In the genomic region with DNA sequence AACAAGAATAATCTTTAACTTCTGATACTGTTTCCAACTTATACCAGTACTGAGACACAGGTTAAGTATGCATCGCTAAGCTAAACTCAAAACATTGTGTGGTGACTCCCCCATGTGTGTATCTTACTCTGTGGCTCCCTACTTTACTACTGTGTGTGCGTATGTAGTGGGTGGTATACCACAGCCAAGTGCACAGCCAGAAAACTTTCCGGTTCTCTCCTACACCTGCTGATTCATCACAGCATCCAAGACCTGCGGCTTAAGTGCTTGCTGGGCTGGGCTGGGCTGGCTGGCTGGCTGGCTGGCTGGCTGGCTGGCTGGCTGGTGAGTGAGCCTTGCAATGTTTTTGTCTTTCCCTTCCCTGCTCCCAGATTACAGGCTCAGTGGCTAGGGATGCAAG, we compare ENCODE assay signal across 20 mouse cellular contexts. TPM values are rescaled to one million over a fixed set of nuclear protein-coding genes. Genes with fewer than 3 reads are reported as not detected.
DNase-seq lines count a peak whose midpoint lies in the region; ATAC-seq and TF ChIP-seq lines count a peak whose summit lies in the region.
"Had no signal": no experiment of that assay in that cellular context is flagged by ENCODE, and none has a peak within 500 bp of the region (broad histone marks: within the 10 kb centered on the region; RNA-seq: fewer than 3 reads in every experiment).

No protein-coding gene starts in this region.

- no peaks in the 10 kb centered on the region for H3K27me3 ChIP-seq in megakaryocyte, embryonic 14.5 days (replicated peaks)
- no peaks in the 10 kb centered on the region for H3K27me3 ChIP-seq in lung, postnatal 0 days (replicated peaks; ENCODE audit: insufficient read depth, low read length)

- peaks cover 59% of the 10 kb centered on the region for H3K4me1 ChIP-seq in megakaryocyte, embryonic 14.5 days
- H3K4me1 ChIP-seq in lung, postnatal 0 days (ENCODE audit: insufficient read depth, low read depth, low read length), result peaks cover 5% of the 10 kb centered on the region; the same call in 1 of the 2 replicates

- WGBS in lung, postnatal 0 days, result 70% methylated on average over 4 of the region's 4 CpGs

- ATAC-seq in megakaryocyte, adult 5-6 weeks (ENCODE audit: poor library complexity, severe bottlenecking), result no peak
- ATAC-seq in lung, postnatal 0 days, result no peak
- ATAC-seq: activated CD4-positive, CD25-positive, alpha-beta regulatory T cell, adult 4 months; hindbrain, postnatal 0 days had no signal

- no peak for TF ChIP-seq CTCF in lung, postnatal 0 days (IDR thresholded peaks at IDR 0.05)

- DNase-seq in gastrocnemius, postnatal 25 days, result peak; percentile 16
- no peak for DNase-seq in gastrocnemius, postnatal 36 days
- DNase-seq in CD8-positive naive resting alpha-beta T cell, adult 2 months (ENCODE audit: low read depth in 2 of 2, low spot score in 2 of 2), result peak; percentile 43 to 44
- peak; percentile 66 for DNase-seq in naive thymus-derived CD4-positive, alpha-beta T cell, adult 2 months (ENCODE audit: low read depth)
- DNase-seq in thymus, postnatal 4 days, result no peak
- no peak for DNase-seq in lung, postnatal 0 days (ENCODE audit: low spot score)
- DNase-seq: adrenal gland, postnatal 36 days; cerebellum, postnatal 14 days; heart, postnatal 10 days; kidney, adult 9 months; layer of hippocampus, postnatal 36 days; lung, embryonic 14.5 days; thymus, adult 2 months had no signal

- no peaks in the 10 kb centered on the region for H3K9me3 ChIP-seq in megakaryocyte, embryonic 14.5 days
- H3K9me3 ChIP-seq in lung, postnatal 0 days (ENCODE audit: low read length), result no peaks in the 10 kb centered on the region

- intact Hi-C loops in gastrocnemius, postnatal 36 days (cut with DNase I), result no loop called here

- H3K4me3 ChIP-seq in megakaryocyte, embryonic 14.5 days (replicated peaks), result peak overlapping the region; percentile 28
- no peak overlapping the region for H3K4me3 ChIP-seq in lung, postnatal 0 days (ENCODE audit: low read depth, low read length)

- H3K4me2 ChIP-seq in lung, postnatal 0 days (replicated peaks; ENCODE audit: low read depth, low read length), result no peak overlapping the region
- H3K4me2 ChIP-seq: lung, embryonic 14.5 days had no signal

- H3K36me3 ChIP-seq in megakaryocyte, embryonic 14.5 days (replicated peaks; ENCODE audit: low read length), result peaks cover 44% of the 10 kb centered on the region
- H3K36me3 ChIP-seq in lung, postnatal 0 days (ENCODE audit: insufficient read depth, low read length), result peaks cover 19% of the 10 kb centered on the region; the same call in 1 of the 2 replicates

- TF ChIP-seq EP300 in lung, postnatal 0 days (IDR thresholded peaks at IDR 0.05), result no peak

- H3K9ac ChIP-seq in lung, postnatal 0 days (replicated peaks; ENCODE audit: low read depth), result no peak overlapping the region
- H3K9ac ChIP-seq: lung, embryonic 14.5 days had no signal

- no peak overlapping the region for H3K27ac ChIP-seq in lung, postnatal 0 days (ENCODE audit: low read length)
- H3K27ac ChIP-seq: hindbrain, postnatal 0 days had no signal

RNA-seq across cellular contexts. Expression of a gene that starts 35.1 kb away (rescaled TPM):
- total RNA-seq in gastrocnemius, postnatal 25 days (2021), result not detected
- not detected for total RNA-seq in gastrocnemius, postnatal 36 days (2021)
- polyA plus RNA-seq in megakaryocyte, embryonic 14.5 days (2012; ENCODE audit: insufficient read depth, low replicate concordance), result not detected in 2 replicates
- 0.18 TPM in 1 of 2 replicates, not detected in the other for total RNA-seq in megakaryocyte, adult 5-6 weeks (2015)
- not detected in 2 replicates for total RNA-seq in megakaryocyte, adult 5-6 weeks (2017)
- polyA plus RNA-seq in lung, postnatal 0 days (2015; fragmentation: Nextera tagmentation; extraction: Ambion mirVana), result 0.16 and 0.31 TPM in 2 replicates
- total RNA-seq: megakaryocyte progenitor cell, adult 5-6 weeks had no signal
- polyA plus RNA-seq: C2C12; large intestine, adult 2 months had no signal

RNA-seq across cellular contexts. Expression of a gene that starts 46.0 kb away (rescaled TPM):
- 100 to 1,000 TPM; 132 to 145 TPM for total RNA-seq in gastrocnemius, postnatal 25 days (2021)
- 100 to 1,000 TPM; 152 to 180 TPM for total RNA-seq in gastrocnemius, postnatal 36 days (2021)
- 156 and 347 TPM in 2 replicates for polyA plus RNA-seq in megakaryocyte, embryonic 14.5 days (2012; ENCODE audit: insufficient read depth, low replicate concordance)
- 152 and 164 TPM in 2 replicates for total RNA-seq in megakaryocyte, adult 5-6 weeks (2015)
- 116 and 130 TPM in 2 replicates for total RNA-seq in megakaryocyte, adult 5-6 weeks (2017)
- 153 and 169 TPM in 2 replicates for polyA plus RNA-seq in lung, postnatal 0 days (2015; fragmentation: Nextera tagmentation; extraction: Ambion mirVana)

RNA-seq across cellular contexts. Expression of a gene that starts 54.4 kb away (rescaled TPM):
- 10 to 100 TPM; 36.7 to 39.6 TPM for total RNA-seq in gastrocnemius, postnatal 25 days (2021)
- 10 to 100 TPM; 23.9 to 42.6 TPM for total RNA-seq in gastrocnemius, postnatal 36 days (2021)
- polyA plus RNA-seq in megakaryocyte, embryonic 14.5 days (2012; ENCODE audit: insufficient read depth, low replicate concordance), result not detected in 2 replicates
- not detected in 2 replicates for total RNA-seq in megakaryocyte, adult 5-6 weeks (2015)
- not detected in 2 replicates for total RNA-seq in megakaryocyte, adult 5-6 weeks (2017)
- polyA plus RNA-seq in lung, postnatal 0 days (2015; fragmentation: Nextera tagmentation; extraction: Ambion mirVana), result 0.70 and 0.86 TPM in 2 replicates
- polyA plus RNA-seq: activated CD4-positive, CD25-positive, alpha-beta regulatory T cell, adult 4 months; C2C12 had no signal

Comparison
In these comparisons a context has a peak if more than half of its experiments do, and no peak if none do; other contexts are left out.
1. DNase-seq: peak in gastrocnemius, postnatal 25 days (single experiment), CD8-positive naive resting alpha-beta T cell, adult 2 months (2 of 2) and naive thymus-derived CD4-positive, alpha-beta T cell, adult 2 months (single experiment); none in gastrocnemius, postnatal 36 days (0 of 2), thymus, postnatal 4 days (single experiment) and lung, postnatal 0 days (single experiment).
2. RNA of a gene that starts 54.4 kb away (total RNA-seq): 23.9 to 42.6 TPM in gastrocnemius, postnatal 36 days and 36.7 to 39.6 TPM in gastrocnemius, postnatal 25 days; not detected in megakaryocyte, adult 5-6 weeks; every median in the first group is over 10 times any median in the second.